Mouse (Mus musculus) mouse embryonic stem cell (cell line): Measurements from ENCODE around the gene Hnrnpc.
"Not testable (repeated sequence)": the region's sequence is repeated elsewhere in the genome, so short reads cannot be mapped to it uniquely, and the experiment has no call there.

ENCODE experiments used
- in situ Hi-C, 2 experiments: fragments of 300-500 bp; cut with MboI; formaldehyde crosslinking; loops; 1 replicate in 1 of 2; 3 replicates in 1 of 2; pipeline ENCODE4 v1.14.3; 2019 to 2020; ENCODE audit warnings: low sequenced_read_pairs in 2 of 2, low pct_unique_long_range_greater_than_20kb in 1 of 2, mixed read lengths in 1 of 2; ENCODE audit not compliant: unreplicated experiment in 1 of 2

Gene Hnrnpc

GRCm38 (mm10) chr14:52045966-52046565, 57.8 kb downstream of the Hnrnpc start:
- in situ Hi-C loops, result no loop called here

- in situ Hi-C loops, result no loop called here
Observed at GRCm38 (mm10) chr14:52044901-52045678, 58.7 kb downstream of the Hnrnpc start.

- in situ Hi-C loops, result no loop called here
Observed at GRCm38 (mm10) chr14:52043446-52043845, 60.4 kb downstream of the Hnrnpc start.

- in situ Hi-C loops, result not testable (repeated sequence)
Observed at GRCm38 (mm10) chr14:52042359-52042758, 61.5 kb downstream of the Hnrnpc start, which contains the start of gene Olfr221. Gene Olfr221 (minus strand): TSS chr14:52042459.

- in situ Hi-C loops, result no loop called here
Observed at GRCm38 (mm10) chr14:52039332-52039731, 64.5 kb downstream of the Hnrnpc start.

GRCm38 (mm10) chr14:52035926-52036325, 67.9 kb downstream of the Hnrnpc start:
- in situ Hi-C loops, result no loop called here

GRCm38 (mm10) chr14:52026342-52026741, 77.5 kb downstream of the Hnrnpc start:
- in situ Hi-C loops, result loop anchor here in 1 of 2 experiments (10.0 kb wide), 1 partner anchor 122 kb away; no protein-coding TSS in a partner anchor

- in situ Hi-C loops, result loop anchor here (10.0 to 25.0 kb wide), 2 partner anchors 119 to 1087 kb away; partner anchors contain the start of genes Gm49342 (in 1 of the 2), Pip4p1 (in 1 of the 2) and Pnp (in 1 of the 2)
Observed at GRCm38 (mm10) chr14:52024133-52024532, 79.7 kb downstream of the Hnrnpc start.
